ENCODE assay signal across 18 mouse cellular contexts in the genomic region with DNA sequence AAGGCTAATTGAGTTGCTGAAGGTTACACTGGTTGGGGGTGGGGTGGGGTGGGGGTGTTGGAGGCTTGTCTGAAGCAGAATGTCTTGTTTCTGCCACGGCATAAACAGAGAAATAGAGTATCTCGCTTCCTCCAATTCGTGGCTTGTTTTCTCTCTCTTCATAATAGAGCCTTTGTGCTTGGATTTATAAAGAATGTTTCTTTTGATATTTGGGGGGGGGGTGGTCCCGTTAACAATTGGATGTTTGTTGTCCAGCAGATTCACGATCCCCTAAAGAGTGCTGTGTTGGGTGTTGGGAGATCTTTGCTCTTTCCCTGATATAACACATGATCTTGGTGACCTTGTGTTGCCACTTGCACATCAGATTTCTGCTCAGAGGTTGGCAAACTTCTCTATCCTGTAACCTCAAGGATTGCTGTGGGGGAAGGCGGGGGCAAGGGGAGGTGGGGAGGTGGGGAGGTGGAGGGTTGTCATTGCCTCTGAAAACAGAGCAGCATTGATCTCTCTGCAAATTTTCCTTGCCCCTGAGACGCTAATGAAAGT.
A peak's percentile ranks its signal among the peaks of the same experiment; 100 is the strongest.
DNase-seq lines count a peak whose midpoint lies in the region; ATAC-seq and TF ChIP-seq lines count a peak whose summit lies in the region.
"Had no signal": no experiment of that assay in that cellular context is flagged by ENCODE, and none has a peak within 500 bp of the region (broad histone marks: within the 10 kb centered on the region; RNA-seq: fewer than 3 reads in every experiment).

No protein-coding gene starts in this region.

- H3K36me3 ChIP-seq in hindbrain, embryonic 14.5 days (replicated peaks; ENCODE audit: control insufficient read depth, insufficient read depth) = no peaks in the 10 kb centered on the region
- H3K36me3 ChIP-seq in hindbrain, postnatal 0 days (ENCODE audit: insufficient read depth, low read length) = no peaks in the 10 kb centered on the region
- H3K36me3 ChIP-seq in limb, embryonic 12.5 days = no peaks in the 10 kb centered on the region
- no peaks in the 10 kb centered on the region for H3K36me3 ChIP-seq in limb, embryonic 10.5 days
- H3K36me3 ChIP-seq in limb, embryonic 13.5 days = no peaks in the 10 kb centered on the region
- H3K36me3 ChIP-seq: heart, embryonic 12.5 days; hindbrain, embryonic 10.5 days; hindbrain, embryonic 15.5 days had no signal

- H3K27me3 ChIP-seq in hindbrain, embryonic 14.5 days (ENCODE audit: control insufficient read depth, insufficient read depth, low read length) = no peaks in the 10 kb centered on the region
- H3K27me3 ChIP-seq in hindbrain, postnatal 0 days (ENCODE audit: insufficient read depth, low read length) = no peaks in the 10 kb centered on the region
- no peaks in the 10 kb centered on the region for H3K27me3 ChIP-seq in limb, embryonic 12.5 days
- H3K27me3 ChIP-seq in limb, embryonic 10.5 days (ENCODE audit: low read depth, poor library complexity, severe bottlenecking) = no peaks in the 10 kb centered on the region
- H3K27me3 ChIP-seq in limb, embryonic 13.5 days = no peaks in the 10 kb centered on the region
- H3K27me3 ChIP-seq: forebrain, embryonic 13.5 days; heart, embryonic 12.5 days; hindbrain, embryonic 15.5 days had no signal

- H3K4me1 ChIP-seq in hindbrain, embryonic 14.5 days (replicated peaks; ENCODE audit: control insufficient read depth, insufficient read depth, low read length) = peaks cover 39% of the 10 kb centered on the region
- H3K4me1 ChIP-seq in hindbrain, postnatal 0 days (ENCODE audit: insufficient read depth, low read length) = peaks cover 23% of the 10 kb centered on the region
- peaks cover 89% of the 10 kb centered on the region for H3K4me1 ChIP-seq in limb, embryonic 12.5 days (replicated peaks)
- H3K4me1 ChIP-seq in limb, embryonic 10.5 days = peaks cover 72% of the 10 kb centered on the region
- H3K4me1 ChIP-seq in limb, embryonic 13.5 days = peaks cover 90% of the 10 kb centered on the region

- H3K4me3 ChIP-seq in hindbrain, embryonic 14.5 days (replicated peaks; ENCODE audit: low read length) = no peak overlapping the region
- no peak overlapping the region for H3K4me3 ChIP-seq in hindbrain, postnatal 0 days (ENCODE audit: low read length)
- no peak overlapping the region for H3K4me3 ChIP-seq in limb, embryonic 12.5 days (replicated peaks)
- no peak overlapping the region for H3K4me3 ChIP-seq in limb, embryonic 10.5 days
- H3K4me3 ChIP-seq in limb, embryonic 13.5 days = no peak overlapping the region
- H3K4me3 ChIP-seq: forebrain, embryonic 13.5 days; gastrocnemius, adult 2 months; heart, embryonic 12.5 days; hindbrain, embryonic 10.5 days; hindbrain, embryonic 15.5 days had no signal

- peak overlapping the region; percentile 45; the same call in 1 of the 2 replicates for H3K27ac ChIP-seq in hindbrain, embryonic 14.5 days
- no peak overlapping the region for H3K27ac ChIP-seq in hindbrain, postnatal 0 days
- peak overlapping the region; percentile 67; the same call in 1 of the 2 replicates for H3K27ac ChIP-seq in limb, embryonic 12.5 days
- H3K27ac ChIP-seq in limb, embryonic 10.5 days = no peak overlapping the region
- H3K27ac ChIP-seq in limb, embryonic 13.5 days = peak overlapping the region; percentile 69; the same call in 1 of the 2 replicates
- H3K27ac ChIP-seq: forebrain, embryonic 13.5 days; hindbrain, embryonic 15.5 days had no signal

- H3K4me2 ChIP-seq in hindbrain, embryonic 14.5 days (replicated peaks) = no peak overlapping the region
- H3K4me2 ChIP-seq in hindbrain, postnatal 0 days (ENCODE audit: low read depth, low read length) = no peak overlapping the region
- no peak overlapping the region for H3K4me2 ChIP-seq in limb, embryonic 12.5 days
- no peak overlapping the region for H3K4me2 ChIP-seq in limb, embryonic 13.5 days (replicated peaks)
- H3K4me2 ChIP-seq: forebrain, embryonic 13.5 days; heart, embryonic 12.5 days; hindbrain, embryonic 15.5 days had no signal

- DNase-seq in hindbrain, embryonic 14.5 days (ENCODE audit: low spot score) = no peak
- DNase-seq in hindbrain, postnatal 0 days (ENCODE audit: low spot score) = no peak
- DNase-seq in limb, embryonic 10.5 days (ENCODE audit: low spot score) = no peak
- peak; percentile 82 for DNase-seq in brain, adult 2 months (ENCODE audit: low read depth, low spot score)
- DNase-seq in adrenal gland, adult 2 months = no peak
- DNase-seq: adrenal gland, postnatal 14 days; cerebellum, adult 18-20 months; cerebellum, adult 9-11 months; cerebellum, postnatal 36 days; forebrain, postnatal 0 days; gastrocnemius, adult 2 months; gastrocnemius, postnatal 25 days had no signal

- ATAC-seq in hindbrain, embryonic 14.5 days (ENCODE audit: low FRiP score) = no peak
- ATAC-seq in hindbrain, postnatal 0 days = no peak
- no peak for ATAC-seq in limb, embryonic 12.5 days (ENCODE audit: insufficient number of reproducible peaks, insufficient read depth, low FRiP score, low TSS enrichment, low read depth)
- ATAC-seq in limb, embryonic 13.5 days (ENCODE audit: low FRiP score, low read depth) = no peak
- ATAC-seq: forebrain, embryonic 13.5 days; forebrain, postnatal 0 days had no signal

- H3K9ac ChIP-seq in hindbrain, embryonic 14.5 days = no peak overlapping the region
- no peak overlapping the region for H3K9ac ChIP-seq in hindbrain, postnatal 0 days (replicated peaks; ENCODE audit: low read length)
- H3K9ac ChIP-seq in limb, embryonic 12.5 days (replicated peaks) = no peak overlapping the region
- no peak overlapping the region for H3K9ac ChIP-seq in limb, embryonic 13.5 days
- H3K9ac ChIP-seq: forebrain, embryonic 13.5 days; forebrain, postnatal 0 days; heart, embryonic 12.5 days; hindbrain, embryonic 15.5 days had no signal

- 48% methylated on average over 7 of the region's 7 CpGs for WGBS in hindbrain, embryonic 14.5 days
- WGBS in hindbrain, postnatal 0 days = 41% methylated on average over 7 of the region's 7 CpGs
- 53% methylated on average over 7 of the region's 7 CpGs for WGBS in limb, embryonic 12.5 days
- 75% methylated on average over 7 of the region's 7 CpGs for WGBS in limb, embryonic 10.5 days
- 45% methylated on average over 7 of the region's 7 CpGs for WGBS in limb, embryonic 13.5 days

- TF ChIP-seq CTCF in hindbrain, postnatal 0 days (IDR thresholded peaks at IDR 0.05; ENCODE audit: low read depth) = no peak

- no peaks in the 10 kb centered on the region for H3K9me3 ChIP-seq in hindbrain, embryonic 14.5 days (ENCODE audit: control insufficient read depth, low read length)
- H3K9me3 ChIP-seq in hindbrain, postnatal 0 days (ENCODE audit: low read length) = no peaks in the 10 kb centered on the region
- H3K9me3 ChIP-seq in limb, embryonic 12.5 days = no peaks in the 10 kb centered on the region
- no peaks in the 10 kb centered on the region for H3K9me3 ChIP-seq in limb, embryonic 10.5 days (replicated peaks)
- no peaks in the 10 kb centered on the region for H3K9me3 ChIP-seq in limb, embryonic 13.5 days
- H3K9me3 ChIP-seq: forebrain, embryonic 13.5 days; heart, embryonic 12.5 days; hindbrain, embryonic 10.5 days; hindbrain, embryonic 15.5 days had no signal

Comparison
In these comparisons a context has a peak if more than half of its experiments do, and no peak if none do; other contexts are left out.
1. H3K27ac ChIP-seq: peak in hindbrain, embryonic 14.5 days (single experiment), limb, embryonic 12.5 days (single experiment) and limb, embryonic 13.5 days (single experiment); none in hindbrain, postnatal 0 days (single experiment) and limb, embryonic 10.5 days (single experiment).